Mouse (Mus musculus) forebrain, embryonic 10.5 days (tissue): ENCODE data around the gene Layn. TPM values are rescaled to one million over a fixed set of nuclear protein-coding genes. Genes with fewer than 3 reads are reported as not detected.

Experiments used
- DNase-seq: peaks from one replicate; pipeline ENCODE4 v3.0.0-alpha.2; 2017; ENCODE audit warnings: low spot score; ENCODE audit errors: extremely low spot score
- H3K27ac ChIP-seq: fragments of 300-500 bp; sonication (generic); 2 replicates; pipeline ENCODE4 v1.5.1; 2016; ENCODE audit warnings: mild to moderate bottlenecking
- H3K27me3 ChIP-seq: fragments of 300-500 bp; sonication (generic); 2 replicates; pipeline ENCODE4 v1.6.1; 2016; ENCODE audit warnings: mild to moderate bottlenecking; ENCODE audit not compliant: poor library complexity, severe bottlenecking
- H3K36me3 ChIP-seq: fragments of 300-500 bp; sonication (generic); replicated peaks from 2 replicates; pipeline ENCODE4 v1.6.1; 2016; ENCODE audit warnings: mild to moderate bottlenecking, moderate library complexity
- H3K4me1 ChIP-seq: fragments of 300-500 bp; sonication (generic); 2 replicates; pipeline ENCODE4 v1.6.1; 2016
- H3K4me3 ChIP-seq: fragments of 300-500 bp; sonication (generic); 2 replicates; pipeline ENCODE4 v1.5.1; 2016; ENCODE audit warnings: mild to moderate bottlenecking, moderate library complexity
- H3K9me3 ChIP-seq: fragments of 300-500 bp; sonication (generic); 2 replicates; pipeline ENCODE4 v1.6.1; 2016; ENCODE audit warnings: mild to moderate bottlenecking, moderate library complexity
- WGBS: fragments of 180-500 bp; shearing (Covaris S2); methylation state at CpG from one replicate; pipeline ENCODE4 v1.1.7; 2016; 5-methylcytosine and 5-hydroxymethylcytosine counted together
- polyA plus RNA-seq: library from polyadenylated mRNA; unstranded; fragments of >200 nt; fragmentation: Nextera tagmentation; extraction: Ambion mirVana; gene quantifications from 2 replicates; pipeline ENCODE4 v1.2.1, GENCODE M21; 2016

Gene Layn
- polyA plus RNA-seq, 1 experiment from 2014 or later, result 1.4 TPM

DNA sequence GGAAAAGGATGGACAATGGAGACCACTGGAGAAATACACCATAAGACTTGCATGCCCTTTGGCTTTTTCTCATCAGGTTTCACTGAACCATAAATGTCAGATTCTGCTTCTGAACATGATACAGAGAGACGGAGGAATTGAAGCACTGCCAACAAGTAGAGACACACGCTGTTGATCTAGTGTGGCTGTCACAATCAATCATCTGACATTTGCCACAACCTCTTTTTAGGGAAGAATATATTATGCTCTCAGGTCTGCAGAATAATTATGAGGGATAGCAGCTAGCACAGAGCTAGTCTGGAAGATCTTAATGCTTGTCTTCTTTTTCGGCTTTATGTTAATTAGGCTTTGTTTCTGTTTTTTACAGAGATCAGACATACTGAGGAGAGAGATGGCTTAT, 8.7 kb downstream of the Layn start:
- H3K9me3 ChIP-seq, result no peaks in the 10 kb centered on the region
- no peak overlapping the region for H3K27ac ChIP-seq
- WGBS, result 90% methylated on average over 3 of the region's 3 CpGs
- H3K27me3 ChIP-seq, result no peaks in the 10 kb centered on the region
- no peak for DNase-seq
- H3K36me3 ChIP-seq, result no peaks in the 10 kb centered on the region
- H3K4me3 ChIP-seq, result no peak overlapping the region
- H3K4me1 ChIP-seq, result no peaks in the 10 kb centered on the region

DNA sequence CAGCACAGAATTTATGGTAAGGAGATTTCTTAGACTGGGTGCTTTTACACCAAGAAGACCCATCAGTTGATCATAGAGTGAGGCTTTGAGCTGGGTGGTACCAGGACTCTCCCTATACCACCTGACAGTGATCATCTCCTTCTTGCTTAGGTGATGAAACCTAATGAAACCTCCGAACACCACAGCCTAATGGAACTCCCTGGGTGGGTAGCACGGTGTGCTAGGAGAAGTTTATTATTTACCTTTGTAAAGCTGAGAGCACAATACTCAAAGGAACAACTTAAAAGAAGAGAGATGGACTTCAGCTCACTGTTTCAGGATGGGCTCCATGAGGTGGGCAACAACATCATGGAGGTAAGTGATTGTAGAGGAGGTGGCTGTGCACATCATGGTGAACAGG, 16.3 kb downstream of the Layn start, which contains the start of gene Btg4:
TSS of gene Btg4 (plus strand) at position 301 of the 400 bp plus-strand sequence.
- Histone ChIP-seq H3K27ac (no peak within 1 kb of the TSS), H3K4me1 (no peaks in the 10 kb centered on the region), H3K36me3 (no peaks in the 10 kb centered on the region), H3K27me3 (no peaks in the 10 kb centered on the region), H3K9me3 (no peaks in the 10 kb centered on the region), H3K4me3 (no peak within 1 kb of the TSS)
- WGBS, result 85% methylated on average over 2 of the region's 2 CpGs
- DNase-seq, result no peak

DNA sequence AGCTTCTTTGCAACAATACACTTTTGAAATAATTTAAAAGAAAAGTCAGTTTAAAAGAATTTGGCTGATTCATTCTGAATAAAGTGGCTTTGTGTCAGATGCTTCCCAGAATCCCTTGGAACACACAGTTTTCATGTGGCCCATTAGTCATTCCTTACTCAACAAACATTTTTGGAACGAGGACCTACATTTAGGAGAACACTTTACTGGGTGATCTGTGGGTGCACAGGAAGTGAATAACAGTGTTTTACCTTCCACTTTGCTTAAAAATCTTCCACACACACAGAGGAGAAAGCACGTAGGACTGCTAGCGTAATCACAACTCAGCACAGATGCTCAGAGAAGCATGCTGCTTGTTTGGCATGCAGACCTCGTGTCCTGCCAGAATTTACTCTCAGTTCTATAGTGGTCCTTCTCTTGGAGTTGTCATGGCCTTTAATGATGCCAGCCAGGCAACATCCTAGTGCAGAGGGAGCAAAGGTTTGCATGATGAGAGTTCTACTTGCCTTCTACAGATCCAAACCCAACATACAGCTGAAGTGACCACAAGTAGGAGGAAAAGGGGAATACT, 17.9 kb downstream of the Layn start:
- no peaks in the 10 kb centered on the region for H3K4me1 ChIP-seq
- no peaks in the 10 kb centered on the region for H3K36me3 ChIP-seq
- H3K27ac ChIP-seq, result no peak overlapping the region
- no peaks in the 10 kb centered on the region for H3K27me3 ChIP-seq
- 84% methylated on average over 4 of the region's 4 CpGs for WGBS
- DNase-seq, result no peak
- H3K9me3 ChIP-seq, result no peaks in the 10 kb centered on the region
- no peak overlapping the region for H3K4me3 ChIP-seq

DNA sequence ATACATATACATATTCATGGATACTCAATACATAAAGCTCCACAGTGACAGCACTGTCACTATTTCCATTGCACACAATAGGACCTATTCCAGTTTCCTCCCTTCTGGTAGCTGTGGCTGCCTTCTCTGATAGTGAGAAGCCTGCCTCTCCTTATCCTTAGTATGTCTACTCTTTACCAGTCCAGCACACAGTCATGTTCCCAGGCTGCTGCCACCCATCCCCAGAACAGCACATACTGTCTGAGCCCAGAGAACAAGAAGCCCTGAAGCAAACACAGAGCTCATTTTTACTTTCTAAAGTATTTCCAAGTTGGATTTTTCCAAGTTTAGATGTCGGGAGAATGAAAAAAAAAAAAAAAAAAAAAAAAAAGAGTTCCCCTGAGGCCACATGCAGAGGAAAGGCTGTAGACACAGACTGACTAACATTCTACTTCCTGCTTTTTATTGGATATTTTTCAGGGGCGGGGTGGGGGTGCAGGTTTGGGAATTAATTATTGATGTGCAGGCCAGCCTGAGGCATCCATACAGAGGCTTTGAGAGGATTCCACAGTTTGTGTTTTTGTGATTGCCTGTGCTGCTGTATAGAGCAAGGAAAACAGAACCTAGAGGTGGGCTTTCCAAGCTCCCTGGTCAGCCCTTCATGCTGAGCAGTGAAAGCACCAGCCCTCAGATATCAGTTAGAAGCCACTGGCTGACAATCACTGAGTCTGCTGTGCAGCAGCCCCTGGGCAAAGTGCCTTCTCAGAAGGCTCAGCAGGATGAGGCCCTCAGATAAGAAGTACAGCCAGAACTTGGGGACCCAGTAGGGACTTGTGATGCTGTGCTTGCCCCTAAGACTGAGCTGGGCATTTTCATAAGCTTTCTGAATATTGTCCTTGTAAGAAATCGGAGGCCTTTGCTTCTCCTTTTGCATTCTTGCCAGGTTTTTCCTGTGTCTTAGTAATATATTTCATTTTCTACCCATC, 20.3 kb downstream of the Layn start:
- Histone ChIP-seq H3K36me3 (no peaks in the 10 kb centered on the region), H3K4me1 (no peaks in the 10 kb centered on the region), H3K4me3 (no peak overlapping the region), H3K9me3 (no peaks in the 10 kb centered on the region), H3K27me3 (no peaks in the 10 kb centered on the region), H3K27ac (no peak overlapping the region)
- 72% methylated on average over 3 of the region's 3 CpGs for WGBS
- DNase-seq, result no peak

DNA sequence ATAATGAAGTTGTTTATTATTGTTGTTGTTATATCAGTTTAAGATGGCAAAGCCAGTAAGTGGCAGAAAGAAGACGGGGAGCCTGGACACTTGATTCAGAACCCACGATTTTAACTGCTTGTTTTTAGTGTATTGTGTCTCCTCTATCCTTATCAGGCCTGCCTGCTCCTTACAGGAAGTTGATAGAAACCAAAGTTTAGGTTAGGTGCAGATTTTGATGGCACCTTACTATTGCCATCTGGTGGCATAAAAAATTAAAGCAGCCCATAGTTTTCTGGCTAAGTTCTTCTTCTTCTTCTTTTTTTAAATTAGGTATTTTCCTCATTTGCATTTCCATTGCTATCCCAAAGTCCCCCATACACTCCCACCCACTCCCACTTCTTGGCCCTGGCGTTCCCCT, 24.7 kb downstream of the Layn start:
- Histone ChIP-seq H3K27ac (no peak overlapping the region), H3K4me1 (no peaks in the 10 kb centered on the region), H3K4me3 (no peak overlapping the region), H3K9me3 (no peaks in the 10 kb centered on the region), H3K36me3 (no peaks in the 10 kb centered on the region), H3K27me3 (no peaks in the 10 kb centered on the region)
- WGBS, result 75% methylated on average over 3 of the region's 3 CpGs
- DNase-seq, result no peak

DNA sequence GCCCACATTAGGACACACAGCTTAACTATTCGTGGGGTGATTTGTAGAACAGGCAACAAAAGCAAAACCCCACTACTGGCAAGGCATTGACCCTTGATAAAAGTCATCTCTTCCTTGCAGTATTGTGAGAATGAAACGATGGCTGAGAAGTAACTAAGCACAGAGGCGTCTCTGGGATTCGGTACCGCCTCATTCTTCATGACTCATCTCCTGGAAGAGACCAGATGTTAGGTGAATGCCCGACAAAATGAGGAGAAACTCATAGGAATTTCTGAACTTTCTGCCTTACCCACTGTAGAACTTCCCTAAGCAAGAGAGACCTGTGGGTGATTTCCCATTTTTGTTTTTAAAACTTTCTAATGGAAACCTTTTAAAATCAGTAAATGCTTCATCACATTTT, 34.8 kb downstream of the Layn start:
- no peak overlapping the region for H3K4me3 ChIP-seq
- WGBS, result 92% methylated on average over 6 of the region's 6 CpGs
- no peaks in the 10 kb centered on the region for H3K9me3 ChIP-seq
- no peaks in the 10 kb centered on the region for H3K36me3 ChIP-seq
- DNase-seq, result no peak
- no peak overlapping the region for H3K27ac ChIP-seq
- H3K27me3 ChIP-seq, result no peaks in the 10 kb centered on the region
- no peaks in the 10 kb centered on the region for H3K4me1 ChIP-seq

DNA sequence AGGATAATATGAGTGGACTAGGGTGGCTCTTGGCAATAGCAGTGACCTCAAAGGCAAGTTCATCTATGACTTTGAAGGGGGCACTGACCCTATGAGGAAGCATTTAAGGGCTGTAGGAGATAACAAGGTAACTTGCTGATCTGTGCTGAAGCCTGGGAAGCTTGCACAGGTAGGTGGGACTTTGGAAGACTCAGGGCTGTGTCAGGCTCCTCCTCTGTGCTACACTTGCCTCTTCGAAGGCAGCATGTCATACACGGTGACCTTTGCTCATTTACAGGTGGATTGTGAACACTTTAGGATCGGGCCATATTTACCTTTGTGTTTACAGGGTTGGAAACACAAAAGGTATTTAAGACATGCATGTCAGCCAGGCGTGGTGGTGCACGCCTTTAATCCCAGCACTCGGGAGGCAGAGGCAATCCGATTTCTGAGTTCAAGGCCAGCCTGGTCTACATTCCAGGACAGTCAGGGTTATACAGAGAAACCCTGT, 35.4 kb downstream of the Layn start:
- no peaks in the 10 kb centered on the region for H3K27me3 ChIP-seq
- no peak for DNase-seq
- WGBS, result 92% methylated on average over 7 of the region's 7 CpGs
- H3K27ac ChIP-seq, result no peak overlapping the region
- no peaks in the 10 kb centered on the region for H3K4me1 ChIP-seq
- H3K9me3 ChIP-seq, result no peaks in the 10 kb centered on the region
- no peak overlapping the region for H3K4me3 ChIP-seq
- H3K36me3 ChIP-seq, result no peaks in the 10 kb centered on the region

DNA sequence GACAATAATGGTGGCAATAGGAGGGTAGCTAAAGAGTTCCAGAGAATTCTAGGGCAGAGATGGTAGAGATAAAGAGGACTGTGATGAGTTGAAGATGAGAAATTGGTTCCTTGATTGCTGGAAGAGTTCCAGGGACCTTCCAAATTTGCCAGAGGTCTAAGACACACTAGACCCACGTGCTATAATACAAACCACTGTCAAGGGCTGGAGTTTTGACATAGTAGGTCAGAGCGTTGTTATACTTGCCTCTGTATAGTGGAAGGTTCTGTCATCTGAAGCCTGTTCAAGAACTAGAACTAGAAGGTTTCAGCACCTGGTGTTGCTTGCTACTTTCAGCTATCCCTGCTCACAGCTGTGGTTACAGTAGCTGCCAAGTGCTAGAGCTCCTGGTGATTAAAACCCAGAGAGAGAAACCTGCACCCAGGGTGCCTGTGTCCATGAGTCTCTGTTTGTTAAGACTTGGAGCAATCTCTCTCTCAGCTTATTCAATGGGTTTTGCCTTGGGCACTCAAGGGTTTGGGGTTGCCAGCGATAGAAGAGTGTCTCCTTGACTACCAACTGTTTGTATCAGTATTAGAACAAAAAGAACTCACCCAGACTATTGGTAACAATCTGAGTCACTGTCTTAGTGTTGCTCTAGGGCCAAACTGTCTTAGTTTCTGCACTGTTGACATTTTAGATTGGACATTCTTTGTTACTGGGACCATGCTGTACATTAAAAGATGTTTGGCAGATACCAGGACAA, 43.9 kb downstream of the Layn start:
- Histone ChIP-seq H3K9me3 (no peaks in the 10 kb centered on the region), H3K4me1 (no peaks in the 10 kb centered on the region), H3K36me3 (no peaks in the 10 kb centered on the region), H3K4me3 (no peak overlapping the region), H3K27me3 (no peaks in the 10 kb centered on the region), H3K27ac (no peak overlapping the region)
- no peak for DNase-seq
- 84% methylated on average over 3 of the region's 3 CpGs for WGBS

DNA sequence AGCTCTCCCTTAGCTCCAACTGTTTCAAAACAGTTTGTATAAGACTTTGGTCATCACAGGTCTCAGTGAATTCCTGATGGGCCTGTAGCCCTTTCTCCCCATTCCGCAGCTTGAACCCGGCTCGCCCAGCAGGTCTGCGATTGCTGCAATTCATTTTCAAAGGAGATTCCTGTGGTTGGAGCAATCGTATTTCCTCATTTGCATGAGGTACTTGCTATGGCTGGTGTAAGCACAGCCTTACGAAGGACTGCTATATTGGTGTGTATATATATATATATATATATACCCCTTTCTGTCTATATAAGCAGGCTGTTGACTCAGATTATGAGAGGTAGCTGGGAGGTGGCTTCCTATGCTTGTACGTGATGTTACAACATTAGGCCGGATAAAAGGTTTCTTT, 44.6 kb downstream of the Layn start:
- DNase-seq, result no peak
- H3K9me3 ChIP-seq, result no peaks in the 10 kb centered on the region
- H3K4me3 ChIP-seq, result no peak overlapping the region
- WGBS, result 79% methylated on average over 8 of the region's 8 CpGs
- no peak overlapping the region for H3K27ac ChIP-seq
- no peaks in the 10 kb centered on the region for H3K36me3 ChIP-seq
- H3K4me1 ChIP-seq, result no peaks in the 10 kb centered on the region
- H3K27me3 ChIP-seq, result no peaks in the 10 kb centered on the region

DNA sequence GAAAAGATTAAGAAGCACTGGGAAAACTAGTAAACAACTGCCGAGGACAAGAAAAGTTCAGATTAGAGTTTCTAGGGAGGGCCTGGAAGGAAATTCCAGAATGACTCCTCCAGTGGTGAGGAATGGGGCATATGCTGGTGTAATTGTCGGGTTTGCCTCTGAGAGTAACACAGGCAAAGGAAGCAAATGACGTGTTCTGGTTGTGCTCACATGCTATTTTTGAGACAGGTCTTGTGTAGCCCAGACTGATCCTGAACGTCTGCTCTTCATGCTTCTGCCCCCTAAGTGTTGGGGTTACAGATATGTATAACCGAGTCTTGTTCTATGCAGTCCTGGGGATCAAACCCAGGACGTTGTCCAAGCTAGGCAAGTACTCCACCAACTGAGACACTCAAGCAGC, 45.3 kb downstream of the Layn start:
- no peaks in the 10 kb centered on the region for H3K36me3 ChIP-seq
- no peak overlapping the region for H3K27ac ChIP-seq
- no peak overlapping the region for H3K4me3 ChIP-seq
- no peaks in the 10 kb centered on the region for H3K27me3 ChIP-seq
- no peaks in the 10 kb centered on the region for H3K4me1 ChIP-seq
- H3K9me3 ChIP-seq, result no peaks in the 10 kb centered on the region
- 76% methylated on average over 6 of the region's 6 CpGs for WGBS
- no peak for DNase-seq

DNA sequence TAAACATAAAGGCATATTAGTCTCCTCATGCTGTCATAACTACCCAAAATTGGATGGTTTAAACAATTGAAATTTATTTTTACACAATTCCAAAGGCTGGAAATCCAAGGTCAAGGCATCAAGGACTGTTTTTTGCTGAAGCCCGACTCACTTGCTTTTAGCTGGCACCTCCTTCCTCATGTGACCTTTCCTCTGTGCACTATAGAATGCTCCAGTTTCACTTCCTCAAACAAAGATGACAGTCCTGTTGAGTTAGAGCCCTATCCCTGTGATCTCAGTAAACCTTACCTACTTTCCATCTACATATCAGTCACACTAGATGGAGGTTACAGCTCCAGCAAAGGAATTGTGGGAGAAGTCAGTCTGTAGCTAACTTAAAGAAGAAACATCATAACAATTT, 46.7 kb downstream of the Layn start:
- Histone ChIP-seq H3K4me1 (no peaks in the 10 kb centered on the region), H3K27me3 (no peaks in the 10 kb centered on the region), H3K36me3 (no peaks in the 10 kb centered on the region), H3K27ac (no peak overlapping the region), H3K9me3 (no peaks in the 10 kb centered on the region), H3K4me3 (no peak overlapping the region)
- DNase-seq, result no peak
- WGBS, result 65% methylated on average over 1 of the region's 1 CpGs

DNA sequence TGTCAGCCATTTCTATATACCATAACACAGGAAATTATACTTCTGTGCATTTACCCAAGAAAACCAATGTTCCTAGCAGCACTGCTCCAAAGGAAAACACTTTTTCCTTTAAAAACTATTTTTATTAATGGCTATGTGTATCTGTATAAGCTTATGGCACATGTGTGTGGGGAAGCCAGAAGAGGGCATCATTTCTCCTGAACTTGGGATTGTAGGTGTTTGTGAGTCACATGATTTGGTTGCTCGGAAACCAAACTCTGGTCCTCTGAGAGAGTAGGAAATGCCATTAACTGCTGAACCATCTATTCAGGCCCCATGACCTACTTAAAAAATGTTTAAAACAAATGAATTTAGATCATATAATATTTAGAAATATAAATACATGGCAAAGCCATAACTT, 49.9 kb downstream of the Layn start:
- no peak for DNase-seq
- Histone ChIP-seq H3K4me3 (no peak overlapping the region), H3K27ac (no peak overlapping the region), H3K4me1 (no peaks in the 10 kb centered on the region), H3K27me3 (no peaks in the 10 kb centered on the region), H3K36me3 (no peaks in the 10 kb centered on the region), H3K9me3 (no peaks in the 10 kb centered on the region)
- WGBS, result 80% methylated on average over 1 of the region's 1 CpGs
